Mouse (Mus musculus) embryonic facial prominence, embryonic 12.5 days (tissue): Measurements from ENCODE around the gene Pfkm. TPM values are rescaled to one million over a fixed set of nuclear protein-coding genes. Genes with fewer than 3 reads are reported as not detected.

Experiments used
- ATAC-seq: fragments of 200-750 bp; cut with Nextera tagmentation; 2 replicates; pipeline ENCODE4 v1.8.0; 2017; ENCODE audit not compliant: insufficient number of reproducible peaks, insufficient read depth, low FRiP score, low TSS enrichment
- H3K27ac ChIP-seq: fragments of 300-500 bp; sonication (generic); 2 replicates; pipeline ENCODE4 v1.5.1; 2016; ENCODE audit warnings: mild to moderate bottlenecking
- H3K27me3 ChIP-seq: fragments of 300-500 bp; sonication (generic); 2 replicates; pipeline ENCODE4 v1.6.1; 2016; ENCODE audit warnings: mild to moderate bottlenecking, moderate library complexity
- H3K36me3 ChIP-seq: fragments of 300-500 bp; sonication (generic); 2 replicates; pipeline ENCODE4 v1.6.1; 2016; ENCODE audit warnings: mild to moderate bottlenecking
- H3K4me1 ChIP-seq: fragments of 300-500 bp; sonication (generic); 2 replicates; pipeline ENCODE4 v1.6.1; 2016
- H3K4me2 ChIP-seq: fragments of 300-500 bp; sonication (generic); replicated peaks from 2 replicates; pipeline ENCODE4 v1.6.1; 2016; ENCODE audit warnings: mild to moderate bottlenecking, moderate library complexity
- H3K4me3 ChIP-seq: fragments of 300-500 bp; sonication (generic); 2 replicates; pipeline ENCODE4 v1.5.1; 2016; ENCODE audit warnings: mild to moderate bottlenecking
- H3K9ac ChIP-seq: fragments of 300-500 bp; sonication (generic); 2 replicates; pipeline ENCODE4 v1.6.1; 2016; ENCODE audit warnings: mild to moderate bottlenecking, moderate library complexity
- H3K9me3 ChIP-seq: fragments of 300-500 bp; sonication (generic); 2 replicates; pipeline ENCODE4 v1.6.1; 2016; ENCODE audit warnings: mild to moderate bottlenecking, moderate library complexity
- WGBS: fragments of 180-500 bp; shearing (Covaris S2); methylation state at CpG from one replicate; pipeline ENCODE4 v1.1.7; 2016; 5-methylcytosine and 5-hydroxymethylcytosine counted together
- polyA plus RNA-seq: library from polyadenylated mRNA; unstranded; fragments of >200 nt; fragmentation: Nextera tagmentation; extraction: Ambion mirVana; gene quantifications from 2 replicates; pipeline ENCODE4 v1.2.1, GENCODE M21; 2016

Pfkm gene
- polyA plus RNA-seq, 1 experiment from 2014 or later = 50.5 TPM

DNA sequence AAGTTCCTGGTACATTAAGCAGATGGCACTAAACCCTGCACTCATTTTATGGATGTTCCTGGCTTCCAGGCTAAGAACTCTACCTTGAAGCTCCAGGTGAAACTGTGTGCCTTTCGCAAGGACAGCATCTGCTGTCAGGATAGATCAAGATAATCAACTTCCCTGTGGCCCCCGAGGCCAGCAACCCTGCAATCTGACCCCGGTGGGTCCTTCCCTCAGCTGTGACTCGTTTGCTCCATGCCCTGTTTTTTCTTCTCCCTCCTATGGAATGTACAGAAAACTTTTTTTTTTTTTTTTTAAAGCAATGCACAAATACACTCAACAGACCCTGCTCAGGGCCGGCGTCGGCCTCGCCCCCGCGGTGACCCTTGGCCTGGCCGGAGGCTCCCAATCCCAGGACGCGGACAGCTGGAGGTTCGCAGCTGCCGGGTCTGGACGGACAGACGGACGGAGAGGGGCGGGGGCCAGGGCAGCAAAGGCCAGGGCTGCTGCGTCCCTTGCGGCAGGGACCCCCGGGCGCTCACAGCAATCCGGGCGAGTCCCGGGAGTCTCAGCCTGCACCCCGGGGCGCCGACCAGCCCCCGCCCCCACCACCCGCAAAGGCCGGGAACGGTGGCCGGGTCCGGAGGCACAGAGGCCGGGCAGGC, 52.6 kb downstream of the Pfkm start:
- under 1% methylated on average over 36 of the region's 36 CpGs for WGBS
- H3K9ac ChIP-seq = peak overlapping the region; percentile 88
- peaks cover 4% of the 10 kb centered on the region for H3K4me1 ChIP-seq
- H3K4me3 ChIP-seq = peak overlapping the region; percentile 93
- H3K9me3 ChIP-seq = no peaks in the 10 kb centered on the region
- no peaks in the 10 kb centered on the region for H3K27me3 ChIP-seq
- peak overlapping the region; percentile 84; the same call in 1 of the 2 replicates for H3K27ac ChIP-seq
- H3K4me2 ChIP-seq = peak overlapping the region; percentile 82
- peaks cover 23% of the 10 kb centered on the region; the same call in 1 of the 2 replicates for H3K36me3 ChIP-seq
- 0 out of 2 replicates have a peak, but pooled peaks have one; percentile 11 for ATAC-seq

GRCm38 (mm10) chr15:98145559-98146181, 53.3 kb downstream of the Pfkm start:
- no peaks in the 10 kb centered on the region for H3K9me3 ChIP-seq
- WGBS = 1% methylated on average over 38 of the region's 38 CpGs
- peaks cover 4% of the 10 kb centered on the region for H3K4me1 ChIP-seq
- H3K4me3 ChIP-seq = peak overlapping the region; percentile 93
- peak overlapping the region; percentile 82 for H3K4me2 ChIP-seq
- H3K27me3 ChIP-seq = no peaks in the 10 kb centered on the region
- peak; percentile 95 for ATAC-seq
- peak overlapping the region; percentile 84 for H3K27ac ChIP-seq
- peak overlapping the region; percentile 88 for H3K9ac ChIP-seq
- H3K36me3 ChIP-seq = peaks cover 17% of the 10 kb centered on the region; the same call in 1 of the 2 replicates

DNA sequence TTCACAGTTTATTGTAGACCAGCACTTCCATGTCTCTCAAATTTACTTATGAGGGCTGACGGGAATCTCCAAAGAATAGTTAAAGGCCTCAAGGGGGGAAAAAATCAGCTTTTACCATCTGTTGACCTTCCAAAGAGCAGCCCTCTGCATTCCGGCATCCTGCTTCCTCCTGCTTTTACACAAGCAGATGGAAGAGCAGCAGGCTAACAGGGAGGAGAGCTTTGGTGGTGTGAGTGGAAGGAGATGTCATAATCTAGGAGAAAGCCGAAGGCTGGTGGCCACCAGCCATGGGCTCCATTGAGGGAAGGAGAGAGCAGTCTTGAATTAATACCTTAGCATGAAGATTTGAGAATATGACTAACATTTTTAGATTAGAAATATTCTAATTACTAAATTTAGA, 56.0 kb downstream of the Pfkm start:
- no peaks in the 10 kb centered on the region for H3K36me3 ChIP-seq
- H3K27me3 ChIP-seq = no peaks in the 10 kb centered on the region
- H3K4me1 ChIP-seq = peaks cover 4% of the 10 kb centered on the region
- ATAC-seq = no peak
- H3K9me3 ChIP-seq = no peaks in the 10 kb centered on the region
- no peak overlapping the region for H3K4me3 ChIP-seq
- H3K27ac ChIP-seq = no peak overlapping the region
- no peak overlapping the region for H3K9ac ChIP-seq
- 73% methylated on average over 3 of the region's 3 CpGs for WGBS
- H3K4me2 ChIP-seq = no peak overlapping the region

DNA sequence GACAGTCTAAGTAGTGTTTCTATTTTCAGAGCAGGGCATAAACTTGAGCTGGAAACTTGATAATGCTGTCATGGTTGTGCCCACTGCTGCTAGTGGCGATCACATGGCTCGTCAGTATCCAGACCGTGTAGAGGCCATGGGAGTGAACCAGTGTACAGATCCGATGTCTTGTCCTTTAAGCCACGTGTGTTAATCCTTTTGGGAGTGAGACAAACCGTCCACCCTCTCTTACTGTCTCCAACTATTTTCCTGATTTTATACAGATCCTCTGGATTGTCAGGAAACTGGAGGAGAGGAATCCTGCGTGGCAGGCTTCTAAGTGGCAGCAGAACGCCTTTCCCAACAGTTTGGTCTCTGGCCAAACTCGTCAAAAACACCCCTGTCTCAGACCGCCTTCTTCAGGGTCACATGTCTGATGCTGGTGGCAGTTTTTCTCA, 56.8 kb downstream of the Pfkm start:
- Histone ChIP-seq H3K9me3 (no peaks in the 10 kb centered on the region), H3K27ac (no peak overlapping the region), H3K27me3 (no peaks in the 10 kb centered on the region), H3K4me3 (no peak overlapping the region), H3K4me1 (peaks cover 4% of the 10 kb centered on the region), H3K4me2 (no peak overlapping the region), H3K36me3 (no peaks in the 10 kb centered on the region), H3K9ac (no peak overlapping the region)
- ATAC-seq = no peak
- WGBS = 69% methylated on average over 10 of the region's 10 CpGs

DNA sequence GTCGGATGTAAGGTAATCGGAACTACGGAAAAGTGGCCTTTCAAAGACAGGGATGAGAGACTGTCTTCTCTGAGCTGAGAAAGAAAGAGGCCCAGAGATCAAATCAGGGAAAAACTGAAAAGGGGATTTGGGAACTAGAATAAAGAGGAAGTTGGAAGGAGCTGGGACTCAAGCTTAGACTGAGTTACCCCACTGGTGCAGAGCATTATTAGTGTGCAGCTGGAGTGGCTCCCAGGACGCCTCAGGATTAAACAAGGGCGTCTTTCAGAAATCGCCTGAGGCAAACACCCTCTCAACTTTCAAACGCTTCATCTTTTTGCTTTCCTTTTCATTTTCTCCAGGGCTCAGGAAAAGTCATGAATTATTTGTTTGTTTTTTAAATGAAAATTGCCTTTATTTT, 60.5 kb downstream of the Pfkm start:
- H3K27me3 ChIP-seq = no peaks in the 10 kb centered on the region
- H3K27ac ChIP-seq = no peak overlapping the region
- no peaks in the 10 kb centered on the region for H3K9me3 ChIP-seq
- no peaks in the 10 kb centered on the region for H3K4me1 ChIP-seq
- no peak overlapping the region for H3K4me3 ChIP-seq
- WGBS = 53% methylated on average over 7 of the region's 7 CpGs
- no peaks in the 10 kb centered on the region for H3K36me3 ChIP-seq
- no peak overlapping the region for H3K9ac ChIP-seq
- ATAC-seq = no peak
- H3K4me2 ChIP-seq = no peak overlapping the region

DNA sequence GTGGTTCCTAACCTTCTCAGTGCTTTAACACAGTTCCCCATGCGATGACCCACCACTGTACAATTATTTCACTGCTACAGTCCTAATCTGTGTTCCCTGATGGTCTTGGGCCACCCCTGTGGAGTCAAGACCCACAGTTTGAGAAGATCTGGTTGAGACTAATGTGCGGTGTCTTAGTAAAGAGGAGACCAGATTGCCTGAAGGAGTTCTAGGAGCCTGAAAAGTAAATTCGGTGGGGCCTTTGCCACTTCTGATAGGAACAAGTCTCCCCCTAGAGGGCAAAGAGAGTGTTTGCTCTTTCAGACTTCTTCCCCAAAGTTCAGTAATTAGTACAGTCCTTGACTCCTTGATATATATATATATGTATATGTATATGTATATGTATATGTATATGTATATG, 61.2 kb downstream of the Pfkm start:
- Histone ChIP-seq H3K4me1 (no peaks in the 10 kb centered on the region), H3K9me3 (no peaks in the 10 kb centered on the region), H3K27ac (no peak overlapping the region), H3K4me2 (no peak overlapping the region), H3K36me3 (no peaks in the 10 kb centered on the region), H3K4me3 (no peak overlapping the region), H3K27me3 (no peaks in the 10 kb centered on the region), H3K9ac (no peak overlapping the region)
- ATAC-seq = no peak
- WGBS = 28% methylated on average over 3 of the region's 3 CpGs

DNA sequence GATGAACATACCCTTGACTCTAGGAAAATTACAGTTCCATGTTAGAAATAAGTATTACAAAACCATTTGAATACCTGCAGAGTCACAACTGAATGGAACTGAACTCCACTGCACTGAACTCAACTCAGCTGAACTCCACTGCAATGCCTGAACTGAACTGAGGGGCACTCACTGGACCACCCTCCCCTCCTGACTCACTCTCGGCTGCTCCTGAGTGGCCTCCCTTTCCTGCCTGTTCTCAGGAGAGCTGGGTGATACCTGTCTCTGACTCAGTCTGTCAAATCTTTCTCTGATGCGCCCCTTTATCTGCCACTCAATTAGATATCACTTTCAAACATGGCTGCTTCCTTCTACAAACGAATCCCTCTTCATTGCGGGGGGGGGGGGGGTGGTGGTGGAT, 61.8 kb downstream of the Pfkm start:
- H3K4me1 ChIP-seq = no peaks in the 10 kb centered on the region
- no peaks in the 10 kb centered on the region for H3K9me3 ChIP-seq
- H3K27me3 ChIP-seq = no peaks in the 10 kb centered on the region
- no peak for ATAC-seq
- no peak overlapping the region for H3K4me2 ChIP-seq
- WGBS = 63% methylated on average over 4 of the region's 4 CpGs
- H3K4me3 ChIP-seq = no peak overlapping the region
- no peak overlapping the region for H3K27ac ChIP-seq
- no peaks in the 10 kb centered on the region for H3K36me3 ChIP-seq
- H3K9ac ChIP-seq = no peak overlapping the region

DNA sequence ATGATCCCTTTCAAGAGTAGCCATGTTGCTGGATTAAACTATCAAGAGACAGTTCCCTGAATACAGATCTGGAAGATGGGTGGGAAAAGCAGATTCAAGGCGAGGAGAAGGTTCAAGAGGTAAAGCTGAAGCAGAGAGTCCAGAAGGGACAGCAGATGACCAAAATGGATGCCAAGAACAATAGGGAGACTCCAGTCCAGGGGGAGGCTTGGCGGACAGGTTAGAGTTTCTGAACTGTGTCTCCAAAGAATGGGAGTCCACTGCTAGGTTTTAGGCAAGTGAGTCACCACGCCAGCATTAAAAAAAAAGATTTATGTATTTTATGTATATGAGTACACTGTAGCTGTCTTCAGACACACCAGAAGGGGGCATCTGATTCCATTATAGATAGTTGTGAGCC, 62.2 kb downstream of the Pfkm start:
- H3K9ac ChIP-seq = no peak overlapping the region
- H3K9me3 ChIP-seq = no peaks in the 10 kb centered on the region
- no peak for ATAC-seq
- 83% methylated on average over 3 of the region's 3 CpGs for WGBS
- no peaks in the 10 kb centered on the region for H3K36me3 ChIP-seq
- H3K27me3 ChIP-seq = no peaks in the 10 kb centered on the region
- no peak overlapping the region for H3K27ac ChIP-seq
- H3K4me3 ChIP-seq = no peak overlapping the region
- H3K4me2 ChIP-seq = no peak overlapping the region
- no peaks in the 10 kb centered on the region for H3K4me1 ChIP-seq

GRCm38 (mm10) chr15:98155272-98155671, 62.9 kb downstream of the Pfkm start:
- Histone ChIP-seq H3K27ac (no peak overlapping the region), H3K36me3 (no peaks in the 10 kb centered on the region), H3K4me2 (no peak overlapping the region), H3K4me3 (no peak overlapping the region), H3K4me1 (no peaks in the 10 kb centered on the region), H3K27me3 (no peaks in the 10 kb centered on the region), H3K9ac (no peak overlapping the region), H3K9me3 (no peaks in the 10 kb centered on the region)
- no peak for ATAC-seq
- 94% methylated on average over 5 of the region's 5 CpGs for WGBS

GRCm38 (mm10) chr15:98155944-98156343, 63.6 kb downstream of the Pfkm start:
- no peak overlapping the region for H3K9ac ChIP-seq
- WGBS = 51% methylated on average over 4 of the region's 4 CpGs
- ATAC-seq = no peak
- no peaks in the 10 kb centered on the region for H3K36me3 ChIP-seq
- no peaks in the 10 kb centered on the region for H3K27me3 ChIP-seq
- H3K4me3 ChIP-seq = no peak overlapping the region
- H3K9me3 ChIP-seq = no peaks in the 10 kb centered on the region
- H3K27ac ChIP-seq = no peak overlapping the region
- H3K4me1 ChIP-seq = no peaks in the 10 kb centered on the region
- no peak overlapping the region for H3K4me2 ChIP-seq

DNA sequence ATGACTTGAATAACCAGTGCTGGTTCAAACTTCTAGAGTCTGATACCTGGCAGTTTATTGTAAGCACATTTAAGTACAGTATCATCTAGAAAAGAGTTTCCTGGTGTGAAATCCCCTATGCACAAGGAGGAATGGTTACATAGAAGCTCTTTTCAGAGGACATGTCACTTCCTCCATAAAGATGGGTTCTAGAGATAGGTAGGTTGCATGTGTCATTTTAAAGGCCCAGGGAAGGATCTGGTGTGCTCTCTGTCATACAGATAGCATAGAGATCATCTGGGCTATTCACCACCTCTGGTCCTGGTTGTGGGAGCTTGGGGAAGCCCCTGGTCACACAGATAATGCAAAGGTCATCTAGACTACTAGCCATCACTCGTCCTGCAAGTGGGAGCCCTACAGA, 64.9 kb downstream of the Pfkm start:
- H3K27ac ChIP-seq = no peak overlapping the region
- H3K9me3 ChIP-seq = no peaks in the 10 kb centered on the region
- ATAC-seq = no peak
- H3K27me3 ChIP-seq = no peaks in the 10 kb centered on the region
- no peak overlapping the region for H3K4me2 ChIP-seq
- no peaks in the 10 kb centered on the region for H3K4me1 ChIP-seq
- WGBS = 69% methylated on average over 1 of the region's 1 CpGs
- no peaks in the 10 kb centered on the region for H3K36me3 ChIP-seq
- no peak overlapping the region for H3K4me3 ChIP-seq
- no peak overlapping the region for H3K9ac ChIP-seq

GRCm38 (mm10) chr15:98161026-98161805, 68.8 kb downstream of the Pfkm start:
- H3K27me3 ChIP-seq = peaks cover 9% of the 10 kb centered on the region
- no peaks in the 10 kb centered on the region for H3K36me3 ChIP-seq
- no peak overlapping the region for H3K27ac ChIP-seq
- ATAC-seq = no peak
- no peak overlapping the region for H3K4me3 ChIP-seq
- H3K4me2 ChIP-seq = no peak overlapping the region
- H3K4me1 ChIP-seq = no peaks in the 10 kb centered on the region
- no peak overlapping the region for H3K9ac ChIP-seq
- no peaks in the 10 kb centered on the region for H3K9me3 ChIP-seq
- 63% methylated on average over 19 of the region's 19 CpGs for WGBS
